Mouse (Mus musculus): ENCODE data around the gene Litaf. TPM values are rescaled to one million over a fixed set of nuclear protein-coding genes. Genes with fewer than 3 reads are reported as not detected.
"Not testable (repeated sequence)": the region's sequence is repeated elsewhere in the genome, so short reads cannot be mapped to it uniquely, and the experiment has no call there.

Gene Litaf
- polyA plus RNA-seq, 1 experiment from 2014 or later = 102 TPM

- WGBS = 34% methylated on average over 11 of the region's 11 CpGs
- no peak for ATAC-seq (ENCODE audit: insufficient number of reproducible peaks, insufficient read depth, low FRiP score, low TSS enrichment)
- peak overlapping the region; percentile 55 for H3K27ac ChIP-seq
Observed at GRCm38 (mm10) chr16:10979064-10979803, 86.7 kb downstream of the Litaf start.

GRCm38 (mm10) chr16:10977877-10978276 lies 88.1 kb downstream of the Litaf start:
- Histone ChIP-seq H3K9ac (no peak overlapping the region), H3K27me3 (no peaks in the 10 kb centered on the region), H3K9me3 (no peaks in the 10 kb centered on the region), H3K27ac (no peak overlapping the region), H3K4me1 (peaks cover 14% of the 10 kb centered on the region), H3K36me3 (0 out of 2 replicates have a peak, but pooled peaks cover 3% of the 10 kb centered on the region), H3K4me3 (no peak overlapping the region), H3K4me2 (replicated peaks) (no peak overlapping the region)
- 90% methylated on average over 9 of the region's 9 CpGs for WGBS
- ATAC-seq (ENCODE audit: insufficient number of reproducible peaks, insufficient read depth, low FRiP score, low TSS enrichment) = no peak

More at GRCm38 (mm10) chr16:10979064-10979803, 86.7 kb downstream of the Litaf start:
- Histone ChIP-seq H3K9me3 (no peaks in the 10 kb centered on the region), H3K27me3 (no peaks in the 10 kb centered on the region), H3K4me1 (peaks cover 14% of the 10 kb centered on the region), H3K36me3 (0 out of 2 replicates have a peak, but pooled peaks cover 3% of the 10 kb centered on the region), H3K9ac (no peak overlapping the region), H3K4me2 (replicated peaks) (no peak overlapping the region), H3K4me3 (no peak overlapping the region)

GRCm38 (mm10) chr16:10976202-10976631 lies 89.7 kb downstream of the Litaf start:
- H3K27ac ChIP-seq = no peak overlapping the region
- H3K9me3 ChIP-seq = no peaks in the 10 kb centered on the region
- no peak overlapping the region for H3K9ac ChIP-seq
- H3K4me3 ChIP-seq = no peak overlapping the region
- H3K36me3 ChIP-seq = 0 out of 2 replicates have a peak, but pooled peaks cover 3% of the 10 kb centered on the region
- ATAC-seq (ENCODE audit: insufficient number of reproducible peaks, insufficient read depth, low FRiP score, low TSS enrichment) = no peak
- WGBS = 69% methylated on average over 11 of the region's 11 CpGs
- no peaks in the 10 kb centered on the region for H3K27me3 ChIP-seq
- H3K4me1 ChIP-seq = peaks cover 18% of the 10 kb centered on the region
- H3K4me2 ChIP-seq (replicated peaks) = no peak overlapping the region

- H3K36me3 ChIP-seq = 0 out of 2 replicates have a peak, but pooled peaks cover 3% of the 10 kb centered on the region
- H3K9ac ChIP-seq = no peak overlapping the region
- no peaks in the 10 kb centered on the region for H3K27me3 ChIP-seq
- ATAC-seq (ENCODE audit: insufficient number of reproducible peaks, insufficient read depth, low FRiP score, low TSS enrichment) = no peak
- no peak overlapping the region for H3K4me3 ChIP-seq
- H3K27ac ChIP-seq = no peak overlapping the region
- H3K4me1 ChIP-seq = peaks cover 17% of the 10 kb centered on the region
- WGBS = 65% methylated on average over 5 of the region's 5 CpGs
- H3K4me2 ChIP-seq (replicated peaks) = no peak overlapping the region
- no peaks in the 10 kb centered on the region for H3K9me3 ChIP-seq
Observed at GRCm38 (mm10) chr16:10974939-10975338, 91.0 kb downstream of the Litaf start.

GRCm38 (mm10) chr16:10974037-10974446 lies 91.9 kb downstream of the Litaf start:
- Histone ChIP-seq H3K9ac (no peak overlapping the region), H3K36me3 (0 out of 2 replicates have a peak, but pooled peaks cover 3% of the 10 kb centered on the region), H3K27ac (no peak overlapping the region), H3K4me1 (peaks cover 15% of the 10 kb centered on the region), H3K9me3 (no peaks in the 10 kb centered on the region), H3K4me3 (no peak overlapping the region), H3K4me2 (replicated peaks) (no peak overlapping the region), H3K27me3 (no peaks in the 10 kb centered on the region)
- 35% methylated on average over 3 of the region's 3 CpGs for WGBS
- no peak for ATAC-seq (ENCODE audit: insufficient number of reproducible peaks, insufficient read depth, low FRiP score, low TSS enrichment)

GRCm38 (mm10) chr16:10972259-10972658 lies 93.7 kb downstream of the Litaf start:
- no peaks in the 10 kb centered on the region for H3K27me3 ChIP-seq
- H3K27ac ChIP-seq = no peak overlapping the region
- ATAC-seq (ENCODE audit: insufficient number of reproducible peaks, insufficient read depth, low FRiP score, low TSS enrichment) = no peak
- H3K9me3 ChIP-seq = no peaks in the 10 kb centered on the region
- peaks cover 10% of the 10 kb centered on the region; the same call in 1 of the 2 replicates for H3K4me1 ChIP-seq
- 0 out of 2 replicates have a peak, but pooled peaks cover 3% of the 10 kb centered on the region for H3K36me3 ChIP-seq
- H3K4me3 ChIP-seq = no peak overlapping the region
- WGBS = 70% methylated on average over 6 of the region's 6 CpGs
- H3K4me2 ChIP-seq (replicated peaks) = no peak overlapping the region
- H3K9ac ChIP-seq = no peak overlapping the region

- not testable (repeated sequence) for H3K4me3 ChIP-seq
Observed at GRCm38 (mm10) chr16:10969944-10970343, 96.0 kb downstream of the Litaf start.

GRCm38 (mm10) chr16:10969342-10969741 lies 96.6 kb downstream of the Litaf start:
- no peak for ATAC-seq (ENCODE audit: insufficient number of reproducible peaks, insufficient read depth, low FRiP score, low TSS enrichment)
- Histone ChIP-seq H3K4me1 (peaks cover 10% of the 10 kb centered on the region; the same call in 1 of the 2 replicates), H3K36me3 (peaks cover 8% of the 10 kb centered on the region), H3K9ac (no peak overlapping the region), H3K9me3 (no peaks in the 10 kb centered on the region), H3K27ac (0 out of 2 replicates have a peak overlapping the region, but pooled peaks have one; percentile 18), H3K4me3 (no peak overlapping the region), H3K27me3 (no peaks in the 10 kb centered on the region), H3K4me2 (replicated peaks) (no peak overlapping the region)
- WGBS = 73% methylated on average over 5 of the region's 5 CpGs

More at GRCm38 (mm10) chr16:10969944-10970343, 96.0 kb downstream of the Litaf start:
- not testable (repeated sequence) for H3K27me3 ChIP-seq; ATAC-seq (ENCODE audit: insufficient number of reproducible peaks, insufficient read depth, low FRiP score, low TSS enrichment); H3K9me3 ChIP-seq; H3K36me3 ChIP-seq; H3K4me2 ChIP-seq (replicated peaks); H3K27ac ChIP-seq; H3K9ac ChIP-seq
- H3K4me1 ChIP-seq = peaks cover 10% of the 10 kb centered on the region; the same call in 1 of the 2 replicates
- WGBS = 85% methylated on average over 1 of the region's 1 CpGs

GRCm38 (mm10) chr16:10968299-10968698 lies 97.7 kb downstream of the Litaf start:
- H3K4me3 ChIP-seq = no peak overlapping the region
- H3K9me3 ChIP-seq = no peaks in the 10 kb centered on the region
- H3K27me3 ChIP-seq = no peaks in the 10 kb centered on the region
- peaks cover 12% of the 10 kb centered on the region for H3K36me3 ChIP-seq
- no peak overlapping the region for H3K4me2 ChIP-seq (replicated peaks)
- no peak overlapping the region for H3K9ac ChIP-seq
- WGBS = 88% methylated on average over 4 of the region's 4 CpGs
- ATAC-seq (ENCODE audit: insufficient number of reproducible peaks, insufficient read depth, low FRiP score, low TSS enrichment) = no peak
- H3K27ac ChIP-seq = no peak overlapping the region
- peaks cover 10% of the 10 kb centered on the region; the same call in 1 of the 2 replicates for H3K4me1 ChIP-seq

- H3K4me2 ChIP-seq (replicated peaks) = no peak overlapping the region
- peaks cover 10% of the 10 kb centered on the region; the same call in 1 of the 2 replicates for H3K4me1 ChIP-seq
- WGBS = 80% methylated on average over 7 of the region's 7 CpGs
- H3K27me3 ChIP-seq = no peaks in the 10 kb centered on the region
- no peak overlapping the region for H3K4me3 ChIP-seq
- peaks cover 18% of the 10 kb centered on the region for H3K36me3 ChIP-seq
- no peak overlapping the region for H3K9ac ChIP-seq
- H3K9me3 ChIP-seq = no peaks in the 10 kb centered on the region
- no peak for ATAC-seq (ENCODE audit: insufficient number of reproducible peaks, insufficient read depth, low FRiP score, low TSS enrichment)
- no peak overlapping the region for H3K27ac ChIP-seq
Observed at GRCm38 (mm10) chr16:10967756-10968155, 98.2 kb downstream of the Litaf start.

- H3K9ac ChIP-seq = no peak overlapping the region
- ATAC-seq (ENCODE audit: insufficient number of reproducible peaks, insufficient read depth, low FRiP score, low TSS enrichment) = no peak
- H3K4me3 ChIP-seq = no peak overlapping the region
- H3K4me1 ChIP-seq = peaks cover 7% of the 10 kb centered on the region; the same call in 1 of the 2 replicates
- WGBS = 68% methylated on average over 6 of the region's 6 CpGs
- no peak overlapping the region for H3K27ac ChIP-seq
- peaks cover 24% of the 10 kb centered on the region for H3K36me3 ChIP-seq
- H3K27me3 ChIP-seq = no peaks in the 10 kb centered on the region
- no peaks in the 10 kb centered on the region for H3K9me3 ChIP-seq
- no peak overlapping the region for H3K4me2 ChIP-seq (replicated peaks)
Observed at GRCm38 (mm10) chr16:10967013-10967412, 98.9 kb downstream of the Litaf start.

- H3K27ac ChIP-seq = no peak overlapping the region
- WGBS = 91% methylated on average over 2 of the region's 2 CpGs
- no peaks in the 10 kb centered on the region for H3K27me3 ChIP-seq
- ATAC-seq (ENCODE audit: insufficient number of reproducible peaks, insufficient read depth, low FRiP score, low TSS enrichment) = no peak
- H3K4me3 ChIP-seq = no peak overlapping the region
- H3K9ac ChIP-seq = no peak overlapping the region
- peaks cover 7% of the 10 kb centered on the region; the same call in 1 of the 2 replicates for H3K4me1 ChIP-seq
- no peak overlapping the region for H3K4me2 ChIP-seq (replicated peaks)
- peaks cover 37% of the 10 kb centered on the region for H3K36me3 ChIP-seq
- H3K9me3 ChIP-seq = no peaks in the 10 kb centered on the region
Observed at GRCm38 (mm10) chr16:10965034-10965433, 100.9 kb downstream of the Litaf start.
